Mouse (Mus musculus): ENCODE results near the gene Angpt4.

Gene Angpt4

GRCm38 (mm10) chr2:151910919-151911500 is at the start of gene Angpt4:
TSS of gene Angpt4 (plus strand) at chr2:151911210.
- peak in 1 of 2 experiments; percentile 42 for DNase-seq

- no peak for DNase-seq
These were observed 48.7 kb upstream of the Angpt4 start for GRCm38 (mm10) chr2:151862257-151862810.

- DNase-seq: no peak
These were observed 46.1 kb upstream of the Angpt4 start for GRCm38 (mm10) chr2:151864941-151865340.

- DNase-seq: peak; percentile 84
These were observed 44.5 kb upstream of the Angpt4 start for GRCm38 (mm10) chr2:151866487-151866886.

- no peak for DNase-seq
These were observed 42.8 kb upstream of the Angpt4 start for GRCm38 (mm10) chr2:151868196-151868595.

- peak; percentile 68 to 71 for DNase-seq
These were observed 36.5 kb upstream of the Angpt4 start for GRCm38 (mm10) chr2:151874551-151874950.

GRCm38 (mm10) chr2:151876012-151876485 is 35.0 kb upstream of the Angpt4 start:
- DNase-seq: peak; percentile 64 to 74

- no peak for DNase-seq
These were observed 32.4 kb upstream of the Angpt4 start for GRCm38 (mm10) chr2:151878645-151879044.

GRCm38 (mm10) chr2:151879760-151880159 is 31.2 kb upstream of the Angpt4 start:
- peak; percentile 28 to 47 for DNase-seq

GRCm38 (mm10) chr2:151891031-151891430 is 20.0 kb upstream of the Angpt4 start:
- no peak for DNase-seq

GRCm38 (mm10) chr2:151893122-151893774 is 17.8 kb upstream of the Angpt4 start:
- DNase-seq: peak in 1 of 2 experiments; percentile 27

GRCm38 (mm10) chr2:151894209-151894980 is 16.6 kb upstream of the Angpt4 start:
- DNase-seq: peak; percentile 20 to 43

- no peak for DNase-seq
These were observed 15.1 kb upstream of the Angpt4 start for GRCm38 (mm10) chr2:151895911-151896310.

GRCm38 (mm10) chr2:151898106-151898505 is 12.9 kb upstream of the Angpt4 start:
- no peak for DNase-seq

GRCm38 (mm10) chr2:151900845-151901244 is 10.2 kb upstream of the Angpt4 start:
- no peak for DNase-seq

- no peak for DNase-seq
These were observed 7.7 kb upstream of the Angpt4 start for GRCm38 (mm10) chr2:151903267-151903666.

GRCm38 (mm10) chr2:151903933-151904332 is 7.1 kb upstream of the Angpt4 start:
- no peak for DNase-seq

- no peak for DNase-seq
These were observed 6.4 kb upstream of the Angpt4 start for GRCm38 (mm10) chr2:151904636-151905035.

- no peak for DNase-seq
These were observed 4.0 kb upstream of the Angpt4 start for GRCm38 (mm10) chr2:151907020-151907419.

- no peak for DNase-seq
These were observed 1.6 kb upstream of the Angpt4 start for GRCm38 (mm10) chr2:151909386-151909785.

- no peak for DNase-seq
These were observed 512 bp upstream of the Angpt4 start for GRCm38 (mm10) chr2:151910498-151910897.

GRCm38 (mm10) chr2:151911751-151912150 is 741 bp downstream of the Angpt4 start:
- no peak for DNase-seq

GRCm38 (mm10) chr2:151914120-151914519 is 3.1 kb downstream of the Angpt4 start:
- no peak for DNase-seq
